Mouse (Mus musculus) heart, adult 2 months (tissue): ENCODE measurements around the gene Ndufs2.

ENCODE experiments used
- CTCF ChIP-seq: fragments of 200-600 bp; IDR thresholded peaks from 2 replicates; pipeline ENCODE4 v1.8.1; 2022; ENCODE audit warnings: antibody characterized with exemption, mild to moderate bottlenecking, moderate library complexity
- EP300 ChIP-seq: fragments of 200-500 bp; IDR thresholded peaks from 2 replicates; pipeline ENCODE4 v1.6.1; 2011; ENCODE audit warnings: low read depth, low read length, control low read depth; ENCODE audit not compliant: insufficient read depth

DNA sequence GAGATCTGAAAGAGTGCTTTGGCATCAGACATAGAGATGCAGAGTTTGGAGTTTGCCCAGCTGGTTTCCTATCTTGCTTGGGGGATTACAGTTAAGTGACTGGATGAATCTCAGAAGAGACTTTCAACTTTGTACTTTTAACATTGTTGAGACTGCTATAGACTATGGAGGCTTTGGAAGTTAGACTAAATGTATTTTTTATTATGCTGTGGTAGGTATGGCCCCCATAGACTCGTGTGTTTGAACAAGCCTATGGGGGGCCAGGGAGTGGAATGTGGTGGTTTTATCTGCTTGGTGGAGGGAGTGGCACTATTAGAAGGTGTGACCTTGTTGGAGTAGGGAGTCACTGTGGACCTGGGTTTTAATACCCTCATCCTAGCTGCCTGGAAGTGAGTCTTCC lies 51.7 kb downstream of the Ndufs2 start:
- TF ChIP-seq CTCF: no peak
- no peak for TF ChIP-seq EP300
